Mouse (Mus musculus) left cerebral cortex, postnatal 10 days (tissue): Measurements from ENCODE around the gene Akna. TPM values are rescaled to one million over a fixed set of nuclear protein-coding genes. Genes with fewer than 3 reads are reported as not detected.

Experiments
- DNase-seq, 2 experiments: peaks; one replicate each; pipeline ENCODE4 v3.0.0; 2021 to 2022; ENCODE audit warnings: low spot score in 2 of 2, mixed read lengths in 1 of 2; ENCODE audit errors: extremely low spot score in 1 of 2
- intact Hi-C: fragments of 180-260 bp; cut with DNase I; formaldehyde crosslinking; loops from one replicate; pipeline ENCODE4 v1.15.1; 2025
- total RNA-seq, 2 experiments: library from RNA; stranded (reverse); gene quantifications; 2 replicates each; pipeline ENCODE4 v1.2.3; 2021

The Akna gene
- total RNA-seq, 2 experiments from 2014 or later: 3.4 to 4.8 TPM

DNA sequence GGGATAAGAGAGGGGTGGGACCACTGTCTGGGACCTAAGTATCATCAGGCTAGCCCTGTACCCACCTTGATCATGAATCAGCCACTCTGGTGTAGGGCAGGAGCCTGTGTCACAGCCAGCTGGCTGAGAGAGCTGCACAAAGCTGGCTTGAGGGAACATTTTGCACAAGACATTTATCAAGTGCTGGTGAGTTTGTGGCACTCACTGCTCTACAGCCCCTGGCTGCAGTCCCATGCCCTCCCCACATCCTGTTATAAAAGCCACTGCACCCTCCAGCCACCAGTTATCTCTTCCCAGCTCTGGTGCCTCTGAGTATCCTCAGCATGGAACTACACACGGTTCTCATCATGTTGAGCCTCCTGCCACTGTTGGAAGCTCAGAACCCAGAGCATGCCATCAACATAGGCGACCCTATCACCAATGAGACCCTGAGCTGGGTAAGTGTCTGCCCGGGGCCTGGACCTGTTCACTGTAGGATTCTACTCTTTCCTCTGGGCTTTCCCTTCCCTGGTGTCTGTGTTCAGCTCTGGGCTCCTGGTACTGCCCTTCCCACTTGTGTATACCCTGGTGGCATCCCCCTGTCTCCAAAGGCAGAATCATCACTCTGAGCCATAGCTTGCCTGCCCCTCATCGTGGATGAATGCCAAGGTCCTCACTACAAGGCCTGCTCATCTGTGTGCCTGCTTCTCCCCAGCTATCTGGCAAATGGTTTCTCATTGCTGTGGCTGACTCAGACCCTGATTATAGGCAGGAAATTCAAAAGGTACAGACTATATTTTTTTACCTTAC lies 47.1 kb downstream of the Akna start, which contains the start of gene Orm3:
Gene Orm3 (plus strand): TSS at position 286 of the 789 bp plus-strand sequence.
- peak in 1 of 2 experiments; percentile 15 for DNase-seq
- intact Hi-C loops: no loop called here

DNA sequence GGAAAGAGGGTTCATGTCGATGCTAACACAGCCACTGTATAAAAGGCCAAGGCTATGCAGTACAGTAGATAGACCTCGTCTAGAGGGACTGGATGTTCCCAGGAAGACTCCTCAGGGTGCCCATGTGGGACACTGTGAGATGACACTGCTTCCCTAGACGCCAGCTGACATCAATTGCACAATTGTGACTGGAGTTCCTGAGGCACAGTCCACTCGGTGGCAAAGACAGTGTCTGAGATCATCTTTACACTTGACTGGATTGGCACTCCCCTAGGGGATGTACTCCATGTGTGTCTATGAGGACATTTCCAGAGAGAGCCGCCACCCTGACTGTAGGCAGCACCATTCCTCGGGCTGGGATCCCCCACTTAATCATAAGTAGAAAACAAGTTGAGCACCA lies 54.6 kb downstream of the Akna start:
- intact Hi-C loops: no loop called here
- peak in 1 of 2 experiments; percentile 3 for DNase-seq

DNA sequence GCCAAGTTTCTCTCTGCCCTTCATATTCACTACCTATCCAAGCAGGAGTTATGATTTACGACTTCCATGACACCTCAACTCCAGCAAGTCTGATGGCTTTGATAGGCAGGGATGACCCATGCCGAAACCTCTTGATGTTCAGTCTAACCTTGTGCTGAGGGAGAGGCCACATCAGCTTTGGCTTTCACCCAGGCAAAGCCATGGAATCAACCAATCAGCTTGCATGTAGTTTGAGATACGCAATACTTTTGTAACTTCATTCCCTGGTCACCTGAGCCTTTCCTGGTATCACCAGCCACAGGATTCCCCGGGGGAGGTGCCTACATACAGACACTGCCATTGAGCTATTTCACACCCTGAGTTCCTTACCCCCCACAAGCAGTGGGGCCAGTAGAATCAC lies 56.5 kb downstream of the Akna start:
- peak in 1 of 2 experiments; percentile 6 for DNase-seq
- intact Hi-C loops: no loop called here

DNA sequence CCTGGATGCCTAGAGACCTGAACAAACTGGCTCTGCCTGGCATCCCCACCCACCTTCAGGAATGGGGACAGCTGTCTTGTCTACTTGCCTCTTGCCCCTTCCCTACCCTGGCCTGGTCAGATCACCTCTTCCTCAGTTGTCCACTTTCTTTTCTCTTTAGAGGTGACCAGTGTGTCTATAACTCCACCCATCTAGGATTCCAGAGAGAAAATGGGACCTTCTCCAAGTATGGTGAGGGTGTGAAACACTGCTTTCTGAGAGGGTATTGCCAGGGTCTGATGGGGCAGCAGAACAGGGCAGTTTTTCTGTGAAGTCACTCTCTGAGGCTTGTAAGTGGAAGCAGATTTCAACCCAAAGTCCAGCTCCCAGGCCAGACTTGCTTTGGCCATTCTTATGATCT lies 57.9 kb downstream of the Akna start:
- DNase-seq: no peak
- intact Hi-C loops: no loop called here

DNA sequence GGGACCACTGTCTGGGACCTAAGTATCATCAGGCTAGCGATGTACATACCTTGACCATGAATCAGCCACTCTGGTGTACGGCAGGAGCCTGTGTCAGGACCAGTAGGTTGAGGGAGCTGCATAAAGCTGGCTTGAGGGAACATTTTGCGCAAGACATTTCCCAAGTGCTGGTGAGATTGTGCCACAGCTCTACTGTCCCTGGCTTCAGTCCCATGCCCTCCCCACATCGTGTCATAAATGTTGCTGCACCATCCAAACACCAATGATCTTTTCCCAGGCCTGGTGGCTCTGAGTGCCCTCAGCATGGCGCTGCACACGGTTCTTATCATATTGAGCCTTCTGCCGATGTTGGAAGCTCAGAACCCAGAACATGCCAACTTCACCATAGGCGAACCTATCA lies 58.9 kb downstream of the Akna start, which contains the start of gene Orm1:
Gene Orm1 (plus strand): TSS at position 266 of the 400 bp plus-strand sequence.
- no peak for DNase-seq
- intact Hi-C loops: no loop called here

DNA sequence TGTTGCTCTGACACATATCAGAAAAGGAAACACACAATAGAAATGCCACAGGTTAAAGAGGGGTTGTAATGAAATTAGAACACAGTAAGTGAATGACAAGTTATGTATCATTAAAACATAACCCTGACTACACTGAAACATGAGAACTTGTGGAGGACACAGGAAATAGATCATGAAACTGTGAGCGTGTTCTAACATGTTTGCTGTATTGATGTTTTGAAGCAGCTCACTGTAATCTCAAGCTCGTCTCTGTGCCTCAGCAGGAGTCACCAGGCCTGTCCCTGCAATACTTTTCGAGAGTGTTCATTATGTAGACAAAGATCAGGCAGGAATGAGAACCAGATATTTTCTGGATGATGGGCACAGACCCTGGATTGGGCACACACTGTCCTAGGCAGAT lies 59.5 kb downstream of the Akna start:
- no peak for DNase-seq
- intact Hi-C loops: no loop called here

DNA sequence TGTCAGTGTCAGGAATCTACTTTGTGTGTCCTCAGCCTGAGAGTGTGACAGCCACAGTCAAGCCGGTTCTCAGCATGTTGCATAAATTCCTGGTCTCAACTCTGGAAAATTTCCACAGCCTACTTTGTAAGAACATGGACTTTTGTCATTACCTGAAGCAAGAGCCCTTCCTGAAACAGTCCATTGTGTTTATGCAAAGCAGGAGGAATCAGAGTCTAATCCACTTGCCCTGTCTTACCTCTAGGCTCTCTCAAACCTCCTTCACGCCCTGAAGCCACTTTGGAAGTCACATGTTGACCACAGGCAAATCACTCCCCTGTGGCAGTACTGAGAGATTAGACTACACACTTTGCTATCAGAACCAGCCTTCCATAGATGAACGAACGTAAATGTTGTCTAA lies 60.7 kb downstream of the Akna start:
- intact Hi-C loops: no loop called here
- no peak for DNase-seq

DNA sequence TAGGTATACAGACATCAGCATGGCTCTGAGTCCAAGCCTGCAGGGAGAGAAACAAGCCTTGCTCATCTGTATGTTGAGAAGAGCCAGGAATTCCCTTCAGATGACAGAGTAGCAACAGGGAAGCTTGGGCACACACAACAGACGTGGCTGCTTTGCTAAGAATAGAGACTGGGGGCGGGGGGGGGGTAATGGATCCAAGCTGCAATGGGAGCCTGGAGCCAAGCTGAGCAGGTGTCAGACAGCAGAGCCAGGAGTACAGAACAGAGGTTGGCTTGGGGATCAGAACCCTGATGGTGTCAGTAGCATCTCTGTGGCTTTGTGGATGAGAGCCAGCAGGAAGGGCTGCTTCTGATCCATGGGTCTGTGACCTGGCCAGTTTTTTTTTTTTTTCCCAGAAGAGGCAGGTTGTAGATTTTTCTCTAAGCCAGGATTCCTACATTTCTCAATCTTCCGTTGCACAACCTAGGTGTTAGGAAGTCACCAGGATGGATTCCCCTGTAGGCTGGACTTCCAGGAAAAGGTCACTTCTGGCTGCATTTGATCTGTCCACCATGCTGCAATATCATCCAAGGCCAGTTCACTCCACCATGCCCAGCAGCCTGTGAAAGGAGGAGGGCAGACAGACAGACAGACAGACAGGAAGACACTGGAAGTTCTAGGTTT lies 64.6 kb downstream of the Akna start:
- peak in 1 of 2 experiments; percentile 44 for DNase-seq
- intact Hi-C loops: no loop called here

DNA sequence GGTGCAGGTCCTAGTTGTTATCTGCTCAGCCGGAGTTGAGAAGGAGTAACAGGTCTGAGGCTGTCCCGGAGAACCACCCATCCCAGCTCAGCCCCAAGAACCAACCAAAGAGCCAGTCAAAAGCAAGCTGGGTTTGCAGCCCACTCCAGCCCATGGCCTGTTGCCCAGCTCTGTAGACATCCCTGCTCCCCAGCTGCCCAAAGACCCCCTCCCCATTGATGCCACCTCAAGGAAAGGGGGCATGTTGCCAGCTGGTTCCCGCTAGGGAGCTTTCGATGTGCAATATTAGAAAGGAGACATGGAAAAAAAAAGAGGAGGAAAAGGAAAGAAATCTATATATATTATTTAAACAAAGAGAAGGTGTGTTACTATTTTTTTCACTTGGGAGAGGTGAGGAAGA lies 69.8 kb downstream of the Akna start:
- DNase-seq: peak in 1 of 2 experiments; percentile 37
- intact Hi-C loops: no loop called here

DNA sequence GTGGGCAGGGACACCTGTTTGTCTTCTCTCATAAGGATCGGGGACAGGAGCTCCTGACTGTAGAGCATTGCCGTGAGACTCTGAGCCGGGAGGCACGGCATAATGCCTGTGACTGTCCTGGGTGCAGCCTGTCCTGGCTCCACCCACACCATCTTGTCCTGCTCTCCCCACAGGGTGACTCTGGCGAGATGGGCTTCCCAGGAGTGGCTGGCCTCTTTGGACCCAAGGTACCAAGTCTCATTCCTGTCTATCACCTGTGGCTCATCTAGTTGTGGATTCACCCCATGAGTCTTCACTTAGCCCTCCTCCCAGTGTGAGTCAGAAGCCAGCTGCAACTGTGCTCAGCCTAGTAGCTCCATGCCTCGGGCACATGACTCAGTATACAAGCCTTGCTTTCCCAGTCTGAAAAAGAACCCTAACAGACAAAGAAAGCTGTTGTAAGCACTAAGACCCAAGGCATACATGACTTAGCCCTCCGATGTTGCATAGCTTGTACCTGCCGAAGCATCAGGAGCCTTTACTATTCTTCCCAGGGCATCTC lies 79.8 kb downstream of the Akna start:
- intact Hi-C loops: no loop called here
- DNase-seq: peak in 1 of 2 experiments; percentile 9

DNA sequence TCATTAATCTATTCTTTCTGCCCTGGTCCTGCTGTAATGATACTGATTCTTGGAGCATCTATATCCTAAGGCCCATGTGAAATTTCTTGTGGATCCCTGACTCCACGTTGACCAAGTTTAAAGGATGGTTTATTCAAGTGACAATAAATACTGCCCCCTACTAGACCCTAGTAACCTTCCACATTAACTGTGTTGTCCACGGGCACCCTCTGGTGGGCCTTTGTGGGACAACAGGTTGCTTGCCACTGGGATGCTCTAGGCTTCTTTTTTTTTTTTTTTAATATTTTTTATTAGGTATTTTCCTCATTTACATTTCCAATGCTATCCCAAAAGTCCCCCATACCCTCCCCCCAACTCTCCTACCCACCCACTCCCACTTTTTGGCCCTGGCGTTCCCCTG lies 83.6 kb downstream of the Akna start:
- intact Hi-C loops: loop anchor here (5.0 kb wide), 2 partner anchors 132 to 157 kb away; no protein-coding TSS in a partner anchor

More for the DNA sequence above, 83.6 kb downstream of the Akna start:
- DNase-seq: peak in 1 of 2 experiments; percentile 67

Other genes with a start within 250 kb of the Akna start
- gene Ambp, start 248.6 kb downstream of the Akna start, total RNA-seq: not detected
- not detected for gene Kif12, start 231.2 kb downstream of the Akna start, total RNA-seq
- 1 to 10 TPM; 2.5 to 3.3 TPM for gene Col27a1, start 189.3 kb downstream of the Akna start, total RNA-seq
- not detected for gene Orm1, start 58.8 kb downstream of the Akna start, total RNA-seq
- not detected for gene Orm3, start 47.2 kb downstream of the Akna start, total RNA-seq
- not detected for gene Orm2, start 40.9 kb downstream of the Akna start, total RNA-seq
- gene Whrn, start 92.6 kb upstream of the Akna start, total RNA-seq: 10 to 100 TPM; 41.7 to 45.8 TPM
- 100 to 1,000 TPM; 132 to 141 TPM for gene Atp6v1g1, start 141.4 kb upstream of the Akna start, total RNA-seq
- 1 to 10 TPM; 7.8 to 8.4 TPM for gene Tmem268, start 155.4 kb upstream of the Akna start, total RNA-seq
- gene Gm11213, start 201.9 kb upstream of the Akna start, total RNA-seq: not detected
- not detected for gene Tex48, start 219.1 kb upstream of the Akna start, total RNA-seq